ENCODE assay signal across 20 mouse cellular contexts in the genomic region with DNA sequence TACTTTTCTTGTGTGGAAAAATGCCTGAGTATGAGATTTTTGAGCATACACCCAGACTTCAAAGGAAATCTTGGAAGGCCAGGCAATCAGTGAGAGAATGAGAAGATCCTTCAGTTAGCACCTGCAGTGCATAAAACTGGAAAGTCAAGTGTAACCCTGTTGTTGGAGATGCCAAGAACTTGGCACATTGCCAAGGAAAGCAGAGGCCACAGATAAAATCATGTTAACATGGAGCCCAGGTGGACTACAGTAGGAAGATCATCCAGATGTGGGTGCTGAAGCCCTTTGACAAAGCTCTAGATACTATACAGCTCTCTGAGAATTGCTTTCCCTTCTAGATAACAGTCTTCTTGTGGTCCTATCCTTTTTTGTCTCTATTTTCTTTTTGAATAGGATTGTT. TPM values are rescaled to one million over a fixed set of nuclear protein-coding genes. Genes with fewer than 3 reads are reported as not detected.
DNase-seq lines count a peak whose midpoint lies in the region; ATAC-seq and TF ChIP-seq lines count a peak whose summit lies in the region.
"Had no signal": no experiment of that assay in that cellular context is flagged by ENCODE, and none has a peak within 500 bp of the region (broad histone marks: within the 10 kb centered on the region; RNA-seq: fewer than 3 reads in every experiment).

No protein-coding gene starts in this region.

- no peak overlapping the region for H3K27ac ChIP-seq in kidney, embryonic 14.5 days (ENCODE audit: low read depth, low read length)
- H3K27ac ChIP-seq in intestine, postnatal 0 days (ENCODE audit: low read depth, low read length), result no peak overlapping the region
- H3K27ac ChIP-seq: forebrain, embryonic 12.5 days; hindbrain, postnatal 0 days; limb, embryonic 12.5 days; liver, embryonic 14.5 days; lung, embryonic 15.5 days; midbrain, embryonic 15.5 days had no signal

- ATAC-seq in kidney, embryonic 14.5 days (ENCODE audit: low FRiP score, low TSS enrichment), result no peak
- peak; percentile 49; the same call in 1 of the 2 replicates for ATAC-seq in intestine, postnatal 0 days
- ATAC-seq: hindbrain, postnatal 0 days; midbrain, embryonic 15.5 days; Patski had no signal

- H3K9ac ChIP-seq in kidney, embryonic 14.5 days (ENCODE audit: low read depth, low read length), result no peak overlapping the region
- H3K9ac ChIP-seq in intestine, postnatal 0 days (ENCODE audit: low read depth, low read length), result no peak overlapping the region
- H3K9ac ChIP-seq: forebrain, embryonic 12.5 days; limb, embryonic 12.5 days; liver, embryonic 14.5 days; lung, embryonic 15.5 days; midbrain, embryonic 15.5 days had no signal

- H3K4me2 ChIP-seq in kidney, embryonic 14.5 days (replicated peaks; ENCODE audit: low read depth, low read length), result no peak overlapping the region
- H3K4me2 ChIP-seq in intestine, postnatal 0 days (replicated peaks; ENCODE audit: low read depth), result no peak overlapping the region
- H3K4me2 ChIP-seq: forebrain, embryonic 12.5 days; limb, embryonic 12.5 days; lung, embryonic 15.5 days; midbrain, embryonic 15.5 days had no signal

- H3K36me3 ChIP-seq in kidney, embryonic 14.5 days (ENCODE audit: control insufficient read depth, insufficient read depth, low read length), result no peaks in the 10 kb centered on the region
- no peaks in the 10 kb centered on the region for H3K36me3 ChIP-seq in intestine, postnatal 0 days (ENCODE audit: control insufficient read depth, insufficient read depth)
- H3K36me3 ChIP-seq: midbrain, embryonic 15.5 days had no signal

- no peaks in the 10 kb centered on the region for H3K27me3 ChIP-seq in kidney, embryonic 14.5 days (ENCODE audit: control insufficient read depth, insufficient read depth, low read length)
- no peaks in the 10 kb centered on the region for H3K27me3 ChIP-seq in intestine, postnatal 0 days (replicated peaks; ENCODE audit: control insufficient read depth, insufficient read depth, low read length)
- H3K27me3 ChIP-seq: forebrain, embryonic 12.5 days; limb, embryonic 12.5 days; lung, embryonic 15.5 days; midbrain, embryonic 15.5 days; Patski had no signal

- no peaks in the 10 kb centered on the region for H3K4me1 ChIP-seq in kidney, embryonic 14.5 days (ENCODE audit: control insufficient read depth, insufficient read depth, low read length)
- H3K4me1 ChIP-seq in intestine, postnatal 0 days (replicated peaks; ENCODE audit: control insufficient read depth, insufficient read depth, low read length), result peaks cover 7% of the 10 kb centered on the region; the same call in 1 of the 2 replicates
- H3K4me1 ChIP-seq: forebrain, embryonic 12.5 days; limb, embryonic 12.5 days; lung, embryonic 15.5 days; midbrain, embryonic 15.5 days had no signal

- H3K9me3 ChIP-seq in kidney, embryonic 14.5 days (ENCODE audit: control insufficient read depth, low read length), result peaks cover 6% of the 10 kb centered on the region
- no peaks in the 10 kb centered on the region for H3K9me3 ChIP-seq in intestine, postnatal 0 days (ENCODE audit: control insufficient read depth)
- H3K9me3 ChIP-seq: midbrain, embryonic 15.5 days had no signal

- no peak overlapping the region for H3K4me3 ChIP-seq in kidney, embryonic 14.5 days (ENCODE audit: low read length)
- no peak overlapping the region for H3K4me3 ChIP-seq in intestine, postnatal 0 days (ENCODE audit: low read depth, low read length)
- H3K4me3 ChIP-seq: forebrain, embryonic 12.5 days; limb, embryonic 12.5 days; lung, embryonic 15.5 days; midbrain, embryonic 15.5 days; myocyte had no signal

- TF ChIP-seq CTCF in intestine, postnatal 0 days (IDR thresholded peaks at IDR 0.05; ENCODE audit: low read depth), result no peak

- DNase-seq in cerebellum, adult 18-20 months, result peak; percentile 16 to 17
- DNase-seq in cerebellum, postnatal 4 days (ENCODE audit: low spot score in 2 of 2), result no peak
- peak; percentile 29 for DNase-seq in kidney, adult 9 months
- peak; percentile 14 for DNase-seq in lung, postnatal 36 days
- DNase-seq in lung, postnatal 10 days, result no peak
- no peak for DNase-seq in lung, postnatal 4 days
- DNase-seq: B cell, adult 2 months; gastrocnemius, postnatal 14 days; heart, postnatal 4 days; thymus, postnatal 14 days had no signal

RNA-seq across cellular contexts. Expression of a gene that starts 19.2 kb away (rescaled TPM):
- polyA plus RNA-seq in kidney, embryonic 14.5 days (2014; fragmentation: Nextera tagmentation; extraction: Ambion mirVana), result 134 and 163 TPM in 2 replicates
- polyA plus RNA-seq in intestine, postnatal 0 days (2015; fragmentation: Nextera tagmentation; extraction: Ambion mirVana), result 65.2 and 66.4 TPM in 2 replicates

Comparison
In these comparisons a context has a peak if more than half of its experiments do, and no peak if none do; other contexts are left out.
1. DNase-seq: peak in cerebellum, adult 18-20 months (2 of 2), kidney, adult 9 months (single experiment) and lung, postnatal 36 days (single experiment); none in cerebellum, postnatal 4 days (0 of 2), lung, postnatal 10 days (single experiment) and lung, postnatal 4 days (0 of 2).